Mouse (Mus musculus): Measurements from ENCODE around the gene Zbed4.
"Not testable (repeated sequence)": the region's sequence is repeated elsewhere in the genome, so short reads cannot be mapped to it uniquely, and the experiment has no call there.

Zbed4 gene

DNA sequence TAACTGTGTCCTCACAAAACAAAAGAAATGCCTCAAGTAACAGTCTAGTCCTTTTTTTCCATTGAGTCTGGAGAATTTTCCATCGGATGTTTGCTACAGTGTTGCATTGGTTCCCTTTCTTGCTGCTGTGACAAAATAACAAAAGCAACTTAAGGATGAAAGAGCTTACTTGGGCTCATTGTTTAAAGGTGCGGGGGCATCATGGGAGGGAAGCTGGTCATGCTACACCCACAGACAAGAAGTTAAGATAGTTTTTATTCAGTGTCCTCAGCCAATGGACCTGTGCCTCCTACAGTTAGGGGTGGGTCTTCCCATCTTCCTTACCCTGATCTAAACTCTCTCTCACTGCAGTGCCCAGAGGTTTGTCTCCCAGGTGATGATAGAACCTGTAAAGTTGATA lies 13.0 kb upstream of the Zbed4 start:
- DNase-seq (ENCODE audit: low spot score), result no peak

DNA sequence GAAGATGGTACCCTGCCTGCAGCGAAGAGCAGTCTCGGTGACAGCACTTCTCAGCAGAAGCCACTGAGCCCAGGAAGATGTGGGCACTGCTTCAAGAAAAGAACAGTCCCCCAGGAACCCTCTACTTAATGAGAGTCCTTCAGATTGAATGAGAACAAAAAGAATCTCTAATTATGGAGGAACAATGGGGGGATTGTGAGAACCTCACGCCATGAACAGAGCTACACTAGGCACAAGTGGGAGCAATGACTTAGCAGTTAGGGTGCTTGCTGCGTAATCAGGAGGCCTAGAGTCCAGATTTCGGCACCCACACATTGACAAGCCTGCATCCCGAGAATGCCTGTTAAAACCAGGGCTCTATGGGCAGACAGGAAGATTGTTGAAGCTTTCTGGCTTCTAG lies 10.1 kb upstream of the Zbed4 start:
- no peak for DNase-seq (ENCODE audit: low spot score)

GRCm38 (mm10) chr15:88743371-88743770 lies 8.1 kb upstream of the Zbed4 start:
- not testable (repeated sequence) for DNase-seq (ENCODE audit: low spot score)

GRCm38 (mm10) chr15:88745347-88745746 lies 6.1 kb upstream of the Zbed4 start:
- DNase-seq (ENCODE audit: low spot score), result no peak

DNA sequence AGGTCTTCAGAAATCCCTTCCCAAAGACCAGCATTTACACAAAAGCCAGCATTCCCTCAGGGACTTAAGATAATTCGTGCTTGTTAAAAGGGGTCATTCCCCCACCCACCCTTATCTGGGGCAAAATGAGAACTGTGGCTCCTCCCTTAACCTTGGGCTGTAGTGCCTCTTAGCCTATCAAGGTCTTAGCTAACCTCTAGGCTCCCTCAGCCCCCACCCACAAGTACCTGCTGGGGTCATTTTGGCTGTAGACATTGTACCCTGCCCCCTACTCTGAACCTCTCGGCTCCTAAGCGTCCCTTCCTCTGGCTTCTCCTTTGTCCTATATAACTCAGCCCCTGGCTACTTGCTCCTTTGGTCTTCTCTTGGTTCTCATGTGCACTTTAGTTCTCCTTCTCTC lies 5.5 kb upstream of the Zbed4 start:
- DNase-seq (ENCODE audit: low spot score), result no peak

- DNase-seq (ENCODE audit: low spot score), result not testable (repeated sequence)
These were observed 1.8 kb upstream of the Zbed4 start for GRCm38 (mm10) chr15:88749617-88750016.

DNA sequence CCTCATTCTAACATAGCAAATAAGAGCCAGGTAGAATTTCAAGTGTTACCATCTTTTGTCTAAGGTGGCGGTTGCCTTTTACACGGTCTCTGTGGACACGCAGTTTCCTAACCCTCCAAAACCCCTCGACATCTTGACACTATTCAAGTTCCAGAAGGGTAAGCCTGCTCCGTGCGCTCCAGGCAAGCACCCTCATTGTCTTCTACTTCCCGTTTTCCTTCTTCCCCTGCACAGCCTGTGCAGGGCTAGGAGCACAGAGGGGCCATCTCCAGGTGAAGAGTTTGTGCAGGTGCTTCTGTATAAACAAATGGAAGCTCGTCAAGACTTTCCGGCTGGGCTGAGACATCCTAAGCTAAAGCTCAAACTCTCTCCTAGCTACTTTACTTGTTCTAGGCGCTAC lies 1.4 kb upstream of the Zbed4 start:
- no peak for DNase-seq (ENCODE audit: low spot score)

GRCm38 (mm10) chr15:88750677-88751563 lies 540 bp upstream of the Zbed4 start:
- DNase-seq (ENCODE audit: low spot score), result peak; percentile 99

- no peak for DNase-seq (ENCODE audit: low spot score)
These were observed 908 bp downstream of the Zbed4 start for GRCm38 (mm10) chr15:88752403-88752733.

DNA sequence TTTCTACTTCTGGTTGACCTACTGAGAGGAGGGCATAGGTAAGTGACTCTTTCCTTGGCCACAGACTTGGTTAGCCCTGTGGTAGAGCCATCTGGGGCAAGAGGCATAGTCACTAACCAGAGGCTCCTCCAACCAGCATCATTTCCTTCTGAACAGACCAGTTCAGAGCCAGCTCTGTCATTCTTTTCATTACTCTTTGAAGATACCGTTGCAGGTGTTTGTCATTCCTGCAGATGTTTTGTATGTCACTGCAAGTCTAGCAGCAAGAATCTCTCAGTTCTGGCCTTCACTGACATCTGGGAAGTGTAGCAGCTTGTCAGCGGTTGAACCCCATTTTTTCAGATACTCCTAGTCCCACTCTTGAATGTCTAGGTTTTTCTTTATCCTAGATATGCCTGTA lies 3.4 kb downstream of the Zbed4 start:
- no peak for DNase-seq (ENCODE audit: low spot score)

GRCm38 (mm10) chr15:88755761-88756160 lies 4.3 kb downstream of the Zbed4 start:
- DNase-seq (ENCODE audit: low spot score), result no peak

DNA sequence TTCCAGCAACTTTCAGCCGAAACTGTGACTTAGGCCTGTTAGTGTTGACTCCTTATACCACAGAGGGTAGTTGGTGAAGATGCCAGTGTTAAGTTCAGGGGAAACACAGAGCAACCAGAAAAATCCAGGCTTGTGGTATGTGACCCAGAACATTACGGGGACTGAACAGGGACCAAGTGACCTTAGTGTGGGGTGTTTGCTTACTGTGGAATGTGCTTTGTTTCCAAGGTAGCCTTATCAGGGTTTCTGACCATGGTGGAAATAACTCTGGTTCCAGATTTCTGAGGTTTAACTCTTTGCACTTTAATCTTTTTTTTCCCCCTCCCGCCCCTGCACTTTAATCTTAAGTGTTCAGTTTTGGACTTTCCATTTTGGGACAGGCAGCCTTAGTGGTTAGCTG lies 6.6 kb downstream of the Zbed4 start:
- DNase-seq (ENCODE audit: low spot score), result peak; percentile 33

GRCm38 (mm10) chr15:88761551-88761950 lies 10.1 kb downstream of the Zbed4 start:
- DNase-seq (ENCODE audit: low spot score), result no peak

GRCm38 (mm10) chr15:88766139-88766538 lies 14.7 kb downstream of the Zbed4 start:
- DNase-seq (ENCODE audit: low spot score), result not testable (repeated sequence)

DNA sequence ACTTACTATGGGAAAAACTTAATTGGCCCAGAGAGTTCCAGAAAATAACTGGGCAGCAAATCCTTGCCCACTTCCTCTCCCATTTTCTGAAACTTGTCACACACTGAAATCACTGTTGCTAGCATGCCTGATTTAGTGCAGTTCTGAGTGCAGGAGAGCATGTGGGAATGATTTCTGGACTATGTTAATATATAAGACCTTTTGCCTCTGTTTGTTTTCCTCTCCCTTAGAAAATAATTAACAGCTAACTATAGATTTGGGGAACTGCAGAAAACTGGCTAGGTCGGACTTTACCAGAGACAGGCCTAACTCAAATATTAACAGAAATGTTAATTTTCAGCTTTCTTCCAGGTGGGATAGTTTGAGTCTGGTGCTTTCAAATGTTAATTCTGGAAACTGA lies 17.1 kb downstream of the Zbed4 start:
- DNase-seq (ENCODE audit: low spot score), result no peak

DNA sequence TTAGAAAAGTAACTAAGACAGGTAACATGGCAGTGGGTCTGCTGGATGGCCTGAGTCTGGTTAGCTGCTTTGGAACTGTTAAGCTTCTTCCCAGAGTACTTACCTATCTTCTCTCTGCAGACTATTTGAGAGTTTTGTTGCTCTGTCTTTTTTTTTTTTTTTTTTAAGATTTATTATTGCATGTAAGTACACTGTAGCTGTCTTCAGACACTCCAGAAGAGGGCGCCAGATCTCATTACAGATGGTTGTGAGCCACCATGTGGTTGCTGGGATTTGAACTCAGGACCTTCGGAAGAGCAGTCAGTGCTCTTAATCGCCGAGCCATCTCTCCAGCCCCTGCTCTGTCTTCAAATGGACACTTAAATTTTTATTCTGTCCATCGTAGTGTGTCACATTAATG lies 23.2 kb downstream of the Zbed4 start:
- not testable (repeated sequence) for DNase-seq (ENCODE audit: low spot score)

GRCm38 (mm10) chr15:88792140-88792850 lies 40.8 kb downstream of the Zbed4 start:
- no peak for DNase-seq (ENCODE audit: low spot score)

- not testable (repeated sequence) for DNase-seq (ENCODE audit: low spot score)
These were observed 43.3 kb downstream of the Zbed4 start for GRCm38 (mm10) chr15:88794729-88795128.

- no peak for DNase-seq (ENCODE audit: low spot score)
These were observed 48.5 kb downstream of the Zbed4 start for GRCm38 (mm10) chr15:88799950-88800371.

- no peak for DNase-seq (ENCODE audit: low spot score)
These were observed 49.5 kb downstream of the Zbed4 start for GRCm38 (mm10) chr15:88800921-88801354.

DNA sequence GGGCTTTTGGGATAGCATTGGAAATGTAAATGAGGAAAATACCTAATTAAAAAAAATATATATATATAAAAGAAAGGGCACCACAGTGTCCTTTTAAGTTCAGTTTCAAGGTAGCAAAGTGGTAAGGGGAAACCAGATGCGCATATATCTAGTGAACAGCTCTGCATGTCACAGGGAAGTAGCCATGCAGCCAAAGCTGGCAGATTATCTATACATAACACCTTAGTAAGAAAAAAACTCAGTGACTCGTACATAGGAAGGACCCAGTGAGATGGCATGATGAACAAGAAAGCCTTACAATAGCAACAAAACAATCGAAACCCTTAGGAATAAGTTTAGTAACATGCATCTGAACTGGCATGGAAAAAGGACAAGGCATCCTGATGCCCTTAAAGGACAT lies 50.4 kb downstream of the Zbed4 start:
- DNase-seq (ENCODE audit: low spot score), result no peak

DNA sequence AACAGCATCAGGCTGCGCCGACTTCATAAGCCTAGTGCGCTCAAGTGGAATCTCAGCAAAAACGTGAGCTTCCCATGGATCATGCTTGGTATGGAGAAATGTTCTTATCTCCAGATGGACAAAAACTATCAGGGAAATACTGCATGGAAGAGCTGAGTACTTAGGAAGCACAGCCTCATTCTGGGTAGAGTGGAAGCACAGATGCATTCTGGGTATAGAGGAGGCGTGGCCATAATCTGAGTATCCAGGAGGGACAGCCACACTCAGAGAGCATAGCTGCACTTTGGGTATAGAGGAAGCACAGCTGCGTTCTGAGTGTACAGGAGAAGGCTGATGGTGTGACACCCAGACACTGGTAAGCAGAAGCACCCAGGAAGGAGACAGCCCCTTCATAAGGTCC lies 50.9 kb downstream of the Zbed4 start:
- DNase-seq (ENCODE audit: low spot score), result no peak

DNA sequence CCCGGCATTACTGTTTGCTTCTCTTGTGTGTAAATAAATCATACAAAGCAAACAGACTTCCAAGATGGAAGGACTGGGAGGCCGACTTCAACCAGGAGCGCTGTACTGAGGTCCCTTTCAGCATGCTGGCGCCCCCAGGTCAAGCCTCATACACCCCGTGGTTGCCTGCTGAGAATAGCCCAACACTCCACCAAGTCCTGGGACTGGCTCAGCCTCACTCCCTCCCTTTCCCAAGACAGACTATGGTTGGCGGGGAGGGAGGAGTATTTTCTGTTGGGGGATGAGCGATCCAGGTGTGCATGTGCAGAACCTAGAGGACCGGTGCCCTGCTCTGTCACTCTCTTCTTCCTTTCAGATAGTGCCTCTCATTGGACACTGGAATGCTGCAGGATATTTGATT lies 56.7 kb downstream of the Zbed4 start:
- no peak for DNase-seq (ENCODE audit: low spot score)

Measured in ovary, adult 18-20 months (tissue).